Mouse (Mus musculus) ES-Bruce4 (cell line): ENCODE measurements around the gene Zscan12.

Source experiments
- CTCF ChIP-seq: IDR thresholded peaks from one replicate; pipeline ENCODE4 v1.8.1; 2011; ENCODE audit warnings: low read depth, low read length
- EP300 ChIP-seq: IDR thresholded peaks from 2 replicates; pipeline ENCODE4 v1.6.1; 2011; ENCODE audit warnings: low read depth, low read length; ENCODE audit not compliant: insufficient read depth
- POLR2A ChIP-seq: IDR thresholded peaks from one replicate; pipeline ENCODE4 v1.8.1; 2011; ENCODE audit warnings: low read length; ENCODE audit not compliant: insufficient read depth

- no peak for TF ChIP-seq CTCF
- TF ChIP-seq POLR2A = no peak
- no peak for TF ChIP-seq EP300
Observed at GRCm38 (mm10) chr13:21372700-21373099, 10.1 kb downstream of the Zscan12 start.
